Mouse (Mus musculus) frontal cortex, adult 2 months (tissue): ENCODE measurements at regions not wholly inside any gene's neighbourhood (a gene's known extent, or its start where the extent isn't known, plus 50 kb on each side); places are given as distances from the start of the nearest gene placed in this dataset.
"Not testable (repeated sequence)": the region's sequence is repeated elsewhere in the genome, so short reads cannot be mapped to it uniquely, and the experiment has no call there.

Experiments used
- DNase-seq, 2 experiments: peaks; one replicate each; pipeline ENCODE4 v3.0.0; 2022; ENCODE audit warnings: low spot score in 1 of 2; ENCODE audit errors: extremely low spot score in 1 of 2

- DNase-seq, result no peak
These were observed 81.7 kb downstream of the Sem1 start for GRCm38 (mm10) chr6:6496789-6497188.

GRCm38 (mm10) chr6:6496336-6496735, 82.1 kb downstream of the Sem1 start:
- no peak for DNase-seq

GRCm38 (mm10) chr6:6488191-6488590, 90.3 kb downstream of the Sem1 start:
- DNase-seq, result peak; percentile 69 to 71

GRCm38 (mm10) chr6:6481596-6481995, 96.9 kb downstream of the Sem1 start:
- not testable (repeated sequence) for DNase-seq

GRCm38 (mm10) chr6:6470397-6470796, 108.1 kb downstream of the Sem1 start:
- DNase-seq, result no peak

- no peak for DNase-seq
These were observed 110.9 kb downstream of the Sem1 start for GRCm38 (mm10) chr6:6467526-6467925.

- DNase-seq, result no peak
These were observed 112.2 kb downstream of the Sem1 start for GRCm38 (mm10) chr6:6466231-6466630.

GRCm38 (mm10) chr6:6463807-6464470, 114.5 kb downstream of the Sem1 start:
- DNase-seq, result peak in 1 of 2 experiments; percentile 2

GRCm38 (mm10) chr6:6459918-6460239, 118.6 kb downstream of the Sem1 start:
- DNase-seq, result no peak

GRCm38 (mm10) chr6:6459006-6459917, 119.2 kb downstream of the Sem1 start:
- no peak for DNase-seq

GRCm38 (mm10) chr6:6457726-6458125, 120.7 kb downstream of the Sem1 start:
- no peak for DNase-seq

- no peak for DNase-seq
These were observed 121.5 kb downstream of the Sem1 start for GRCm38 (mm10) chr6:6457001-6457400.

- DNase-seq, result no peak
These were observed 122.9 kb downstream of the Sem1 start for GRCm38 (mm10) chr6:6455566-6455965.

- DNase-seq, result no peak
These were observed 124.1 kb downstream of the Sem1 start for GRCm38 (mm10) chr6:6454396-6454795.

- no peak for DNase-seq
These were observed 143.6 kb downstream of the Sem1 start for GRCm38 (mm10) chr6:6434855-6435254.

- no peak for DNase-seq
These were observed 144.1 kb downstream of the Sem1 start for GRCm38 (mm10) chr6:6434261-6434802.

- DNase-seq, result no peak
These were observed 145.3 kb downstream of the Sem1 start for GRCm38 (mm10) chr6:6433179-6433578.

GRCm38 (mm10) chr6:6414654-6415610, 163.5 kb downstream of the Sem1 start:
- peak in 1 of 2 experiments; percentile 43 for DNase-seq

- no peak for DNase-seq
These were observed 180.5 kb downstream of the Sem1 start for GRCm38 (mm10) chr6:6397997-6398396.
